Mouse (Mus musculus) forebrain, postnatal 0 days (tissue): ENCODE data around the gene Dyrk1a. TPM values are rescaled to one million over a fixed set of nuclear protein-coding genes. Genes with fewer than 3 reads are reported as not detected.
A peak's percentile ranks its signal among the peaks of the same experiment; 100 is the strongest.

Experiments
- ATAC-seq: fragments of 200-750 bp; cut with Nextera tagmentation; 2 replicates; pipeline ENCODE4 v1.8.0; 2017; ENCODE audit warnings: mild to moderate bottlenecking, moderate library complexity
- DNase-seq: peaks from one replicate; pipeline ENCODE4 v3.0.0-alpha.2; 2015
- H3K27ac ChIP-seq: fragments of 300-500 bp; sonication (generic); 2 replicates; pipeline ENCODE4 v1.5.1; 2014; ENCODE audit warnings: low read depth, mild to moderate bottlenecking, antibody characterized with exemption, low read length, moderate library complexity, mixed read lengths
- H3K27me3 ChIP-seq: fragments of 300-500 bp; sonication (generic); 2 replicates; pipeline ENCODE4 v1.6.1; 2014; ENCODE audit warnings: mild to moderate bottlenecking, low read length, mixed read lengths; ENCODE audit not compliant: insufficient read depth
- H3K36me3 ChIP-seq: fragments of 300-500 bp; sonication (generic); 2 replicates; pipeline ENCODE4 v1.6.1; 2014; ENCODE audit warnings: mild to moderate bottlenecking, moderate library complexity; ENCODE audit not compliant: insufficient read depth
- H3K4me1 ChIP-seq: fragments of 300-500 bp; sonication (generic); 2 replicates; pipeline ENCODE4 v1.6.1; 2014; ENCODE audit warnings: antibody characterized with exemption; ENCODE audit not compliant: insufficient read depth
- H3K4me2 ChIP-seq: fragments of 300-500 bp; sonication (generic); 2 replicates; pipeline ENCODE4 v1.6.1; 2014; ENCODE audit warnings: low read depth, mild to moderate bottlenecking, moderate library complexity
- H3K4me3 ChIP-seq: fragments of 300-500 bp; sonication (generic); 2 replicates; pipeline ENCODE4 v1.5.1; 2014; ENCODE audit warnings: low read depth, low read length, mixed read lengths
- H3K9ac ChIP-seq: fragments of 300-500 bp; sonication (generic); 2 replicates; pipeline ENCODE4 v1.6.1; 2014; ENCODE audit warnings: mild to moderate bottlenecking
- H3K9me3 ChIP-seq: fragments of 300-500 bp; sonication (generic); 2 replicates; pipeline ENCODE4 v1.6.1; 2016; ENCODE audit warnings: low read length
- CTCF ChIP-seq: sonication (generic); IDR thresholded peaks from 2 replicates; pipeline ENCODE4 v1.5.1; 2016; ENCODE audit warnings: antibody characterized with exemption, control low read depth, low read depth
- WGBS: fragments of 180-500 bp; shearing (Covaris S2); extraction: QIAGEN DNeasy Blood & Tissue Kit; methylation state at CpG from one replicate; pipeline ENCODE4 v1.1.7; 2014; 5-methylcytosine and 5-hydroxymethylcytosine counted together
- polyA plus RNA-seq: library from polyadenylated mRNA; unstranded; fragments of >200 nt; fragmentation: Nextera tagmentation; extraction: Ambion mirVana; gene quantifications from 2 replicates; pipeline ENCODE4 v1.2.1, GENCODE M21; 2015
- total RNA-seq: library from RNA; depleted of rRNA; stranded (reverse); fragments of >200 nt; gene quantifications from 2 replicates; pipeline ENCODE4 v1.2.3, GENCODE M21; 2014

Dyrk1a gene
- total and polyA plus RNA-seq, 2 experiments from 2014 or later, result 13.5 to 101 TPM

GRCm38 (mm10) chr16:94570361-94571041 lies 691 bp downstream of the Dyrk1a start:
- DNase-seq, result peak; percentile 46
- H3K4me2 ChIP-seq, result peak overlapping the region; percentile 51
- no peaks in the 10 kb centered on the region for H3K9me3 ChIP-seq
- TF ChIP-seq CTCF, result no peak
- H3K4me3 ChIP-seq, result peak overlapping the region; percentile 98
- H3K36me3 ChIP-seq, result no peaks in the 10 kb centered on the region
- 0 out of 2 replicates have a peak, but pooled peaks have one; percentile 0 for ATAC-seq
- H3K9ac ChIP-seq, result peak overlapping the region; percentile 97
- H3K27me3 ChIP-seq, result no peaks in the 10 kb centered on the region
- peaks cover 7% of the 10 kb centered on the region for H3K4me1 ChIP-seq
- H3K27ac ChIP-seq, result peak overlapping the region; percentile 100
- 2% methylated on average over 52 of the region's 88 CpGs for WGBS

DNA sequence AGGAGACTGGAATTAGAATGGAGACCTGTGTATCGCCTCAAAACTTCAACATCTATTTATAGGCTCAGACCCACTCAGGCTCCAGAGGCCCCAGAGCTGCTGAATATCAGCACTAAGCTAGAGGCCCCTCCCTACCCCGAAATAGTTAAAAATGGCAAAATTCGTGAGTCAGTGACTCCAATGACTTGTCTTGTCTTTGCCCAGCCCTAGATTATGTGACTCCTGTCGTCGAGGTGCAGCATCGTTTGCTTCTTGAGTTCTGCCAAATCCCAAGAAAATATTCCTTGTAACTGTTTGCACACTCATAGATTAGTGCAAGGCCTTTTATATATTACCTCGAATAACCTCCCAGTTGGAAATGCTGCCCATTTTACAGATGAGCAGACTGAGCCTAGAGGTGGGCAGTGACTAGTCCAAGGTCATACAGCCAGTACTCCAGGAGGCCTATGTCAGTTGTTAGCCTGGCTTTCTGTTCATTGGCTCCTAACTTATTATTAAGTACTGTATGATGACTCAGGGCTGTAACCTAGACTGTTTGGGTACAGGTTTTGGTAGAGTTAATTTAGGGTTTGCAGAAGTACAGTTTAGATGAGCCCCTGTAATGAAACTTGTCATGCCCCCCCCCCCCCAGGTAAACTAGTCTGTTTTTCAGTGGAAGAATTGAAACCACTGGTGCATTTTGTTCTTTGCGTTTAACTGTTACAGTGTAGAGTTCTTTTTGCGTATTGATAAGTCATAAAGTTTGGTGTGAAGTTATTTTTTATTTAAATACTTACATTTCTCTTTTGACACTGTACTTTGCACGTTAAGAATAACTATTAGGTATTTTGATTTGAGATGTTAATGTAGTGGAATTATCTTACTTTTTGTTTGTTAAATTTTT lies 1.5 kb downstream of the Dyrk1a start:
- Histone ChIP-seq H3K36me3 (no peaks in the 10 kb centered on the region), H3K9ac (peak overlapping the region; percentile 97), H3K4me2 (peak overlapping the region; percentile 51), H3K27ac (peak overlapping the region; percentile 100), H3K4me3 (peak overlapping the region; percentile 98), H3K27me3 (no peaks in the 10 kb centered on the region), H3K9me3 (no peaks in the 10 kb centered on the region), H3K4me1 (peaks cover 7% of the 10 kb centered on the region)
- TF ChIP-seq CTCF, result no peak
- DNase-seq (peak; percentile 10), ATAC-seq (no peak)
- WGBS, result 21% methylated on average over 10 of the region's 10 CpGs

- peaks cover 10% of the 10 kb centered on the region for H3K4me1 ChIP-seq
- no peaks in the 10 kb centered on the region for H3K27me3 ChIP-seq
- ATAC-seq, result no peak
- no peaks in the 10 kb centered on the region for H3K36me3 ChIP-seq
- H3K9ac ChIP-seq, result no peak overlapping the region
- DNase-seq, result no peak
- TF ChIP-seq CTCF, result no peak
- 24% methylated on average over 2 of the region's 2 CpGs for WGBS
- peak overlapping the region; percentile 35; the same call in 1 of the 2 replicates for H3K4me2 ChIP-seq
- H3K27ac ChIP-seq, result no peak overlapping the region
- H3K9me3 ChIP-seq, result no peaks in the 10 kb centered on the region
- no peak overlapping the region for H3K4me3 ChIP-seq
These were observed 2.6 kb downstream of the Dyrk1a start for GRCm38 (mm10) chr16:94572422-94572821.

- H3K4me1 ChIP-seq, result peaks cover 10% of the 10 kb centered on the region
- no peak for ATAC-seq
These were observed 4.4 kb downstream of the Dyrk1a start for GRCm38 (mm10) chr16:94574025-94574717.

DNA sequence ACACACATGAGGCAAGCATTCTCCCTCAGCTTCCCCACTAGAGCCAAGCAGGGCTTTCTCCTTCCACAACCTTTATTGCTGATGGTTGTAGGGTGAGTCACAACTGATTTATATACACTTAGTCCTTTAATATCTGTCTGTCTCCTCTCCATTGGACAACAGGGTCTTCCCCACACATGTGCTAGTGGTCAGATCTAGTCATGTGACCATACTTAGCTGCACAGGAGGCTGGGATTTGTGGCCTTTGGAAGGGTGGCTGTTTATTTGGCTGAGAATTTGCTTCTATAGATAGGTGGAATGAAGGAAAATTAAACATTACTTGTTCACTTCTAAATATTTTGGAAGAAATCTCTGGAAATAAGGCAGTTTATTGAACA lies 4.9 kb downstream of the Dyrk1a start:
- Histone ChIP-seq H3K4me2 (no peak overlapping the region), H3K36me3 (no peaks in the 10 kb centered on the region), H3K9me3 (no peaks in the 10 kb centered on the region), H3K4me3 (no peak overlapping the region), H3K27me3 (no peaks in the 10 kb centered on the region), H3K4me1 (peaks cover 10% of the 10 kb centered on the region), H3K27ac (no peak overlapping the region), H3K9ac (no peak overlapping the region)
- DNase-seq, result no peak
- ATAC-seq, result no peak
- no peak for TF ChIP-seq CTCF

More at GRCm38 (mm10) chr16:94574025-94574717, 4.4 kb downstream of the Dyrk1a start:
- H3K9ac ChIP-seq, result no peak overlapping the region
- no peak for DNase-seq
- no peak for TF ChIP-seq CTCF
- H3K27ac ChIP-seq, result no peak overlapping the region
- H3K4me3 ChIP-seq, result no peak overlapping the region
- no peak overlapping the region for H3K4me2 ChIP-seq
- H3K9me3 ChIP-seq, result no peaks in the 10 kb centered on the region
- no peaks in the 10 kb centered on the region for H3K36me3 ChIP-seq
- WGBS, result 74% methylated on average over 3 of the region's 3 CpGs
- H3K27me3 ChIP-seq, result no peaks in the 10 kb centered on the region

GRCm38 (mm10) chr16:94575757-94576156 lies 5.9 kb downstream of the Dyrk1a start:
- Histone ChIP-seq H3K27ac (no peak overlapping the region), H3K27me3 (no peaks in the 10 kb centered on the region), H3K4me3 (no peak overlapping the region), H3K36me3 (no peaks in the 10 kb centered on the region), H3K9me3 (no peaks in the 10 kb centered on the region), H3K9ac (no peak overlapping the region), H3K4me1 (peaks cover 13% of the 10 kb centered on the region), H3K4me2 (no peak overlapping the region)
- no peak for ATAC-seq
- 81% methylated on average over 5 of the region's 5 CpGs for WGBS
- TF ChIP-seq CTCF, result no peak
- DNase-seq, result no peak
